In the genomic region with DNA sequence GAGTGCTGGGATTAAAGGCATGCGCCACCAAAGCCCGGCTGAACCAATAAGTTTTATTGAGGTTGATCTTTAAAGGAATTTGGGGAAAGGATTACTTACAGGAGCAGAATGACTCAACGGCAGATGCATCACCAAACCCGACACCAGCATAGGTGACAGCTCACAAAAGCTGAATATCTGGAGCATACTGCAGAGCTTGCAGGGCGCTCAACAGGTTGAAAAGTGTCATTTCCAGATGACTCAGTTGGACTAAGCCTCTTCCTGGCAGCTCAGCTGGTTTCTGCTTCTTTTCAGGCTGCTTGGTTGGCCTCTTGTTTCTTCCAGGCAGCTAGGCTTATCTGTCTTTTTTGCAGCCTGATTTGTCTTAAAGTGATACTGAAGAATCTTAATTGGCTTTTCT, we compare ENCODE assay signal across 18 mouse cellular contexts. TPM values are rescaled to one million over a fixed set of nuclear protein-coding genes. Genes with fewer than 3 reads are reported as not detected.
"Had no signal": no experiment of that assay in that cellular context is flagged by ENCODE, and none has a peak within 500 bp of the region (broad histone marks: within the 10 kb centered on the region; RNA-seq: fewer than 3 reads in every experiment).

No protein-coding gene starts in this region.

- H3K4me3 ChIP-seq: layer of hippocampus, adult 2 months; liver, embryonic 13.5 days; midbrain, embryonic 15.5 days; neural tube, embryonic 12.5 days; neural tube, embryonic 15.5 days had no signal

- H3K4me2 ChIP-seq: liver, embryonic 13.5 days; midbrain, embryonic 11.5 days; midbrain, embryonic 15.5 days; neural tube, embryonic 12.5 days; neural tube, embryonic 15.5 days had no signal

- ATAC-seq: midbrain, embryonic 15.5 days had no signal

- H3K36me3 ChIP-seq: liver, embryonic 13.5 days; midbrain, embryonic 15.5 days; neural tube, embryonic 12.5 days; neural tube, embryonic 15.5 days had no signal

- H3K9me3 ChIP-seq: liver, embryonic 13.5 days; midbrain, embryonic 15.5 days; neural tube, embryonic 12.5 days; neural tube, embryonic 15.5 days had no signal

- H3K27ac ChIP-seq: kidney, postnatal 0 days; liver, embryonic 13.5 days; midbrain, embryonic 15.5 days; neural tube, embryonic 12.5 days; neural tube, embryonic 15.5 days had no signal

- H3K27me3 ChIP-seq: liver, embryonic 13.5 days; midbrain, embryonic 15.5 days; neural tube, embryonic 12.5 days; neural tube, embryonic 15.5 days had no signal

- DNase-seq: kidney, adult 2 months; kidney, postnatal 25 days; layer of hippocampus, adult 9-11 months; liver, embryonic 13.5 days; lung, adult 2 months; lung, postnatal 14 days; lung, postnatal 4 days; thymus, adult 2 months; thymus, postnatal 25 days had no signal

- H3K9ac ChIP-seq: liver, embryonic 13.5 days; midbrain, embryonic 15.5 days; neural tube, embryonic 12.5 days; neural tube, embryonic 15.5 days had no signal

RNA-seq across cellular contexts. Expression of a gene that starts 41.7 kb away (rescaled TPM):
- polyA plus RNA-seq: kidney, embryonic 14.5 days; limb, embryonic 11.5 days; liver, embryonic 13.5 days; lung, adult 2 months; lung, embryonic 16.5 days; midbrain, embryonic 11.5 days; neural tube, embryonic 12.5 days; neural tube, embryonic 15.5 days had no signal
